Mouse (Mus musculus): ENCODE measurements at regions not wholly inside any gene's neighbourhood (a gene's known extent, or its start where the extent isn't known, plus 50 kb on each side); places are given as distances from the start of the nearest gene placed in this dataset.

DNA sequence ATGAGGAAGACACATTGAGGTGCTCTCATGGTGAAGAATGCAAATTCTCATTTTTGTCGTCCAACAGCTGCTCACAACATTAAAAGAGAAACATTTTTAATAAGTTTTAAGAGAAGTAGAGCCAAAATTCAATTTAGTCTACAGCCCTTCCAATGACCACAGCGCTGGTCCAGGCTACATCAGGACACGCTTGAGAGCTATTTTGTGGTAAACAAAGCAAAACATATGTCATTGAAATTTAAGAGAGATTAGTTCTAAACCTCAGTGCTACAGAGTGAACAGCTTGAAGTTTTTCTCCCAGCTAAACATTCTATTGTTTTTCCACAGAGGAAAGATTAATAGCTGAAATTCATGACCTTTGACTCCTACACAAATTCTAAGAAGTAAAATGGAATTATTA lies 1820.8 kb upstream of the Acvr2a start:
- no peaks in the 10 kb centered on the region for H3K9me3 ChIP-seq (ENCODE audit: control insufficient read depth, low read length)
- no peaks in the 10 kb centered on the region for H3K27me3 ChIP-seq (ENCODE audit: control insufficient read depth, insufficient read depth, low read depth, low read length)
- peak overlapping the region; percentile 39; the same call in 1 of the 2 replicates for H3K27ac ChIP-seq (ENCODE audit: low read length)
- no peak overlapping the region for H3K4me3 ChIP-seq (ENCODE audit: low read length)
- no peaks in the 10 kb centered on the region for H3K4me1 ChIP-seq (replicated peaks; ENCODE audit: control insufficient read depth, insufficient read depth, low read length)
- peak; percentile 75 for ATAC-seq (ENCODE audit: low read depth)
- 30% methylated on average over 3 of the region's 3 CpGs for WGBS
- no peaks in the 10 kb centered on the region for H3K36me3 ChIP-seq (ENCODE audit: control insufficient read depth, insufficient read depth, low read length)
- H3K4me2 ChIP-seq (ENCODE audit: low read depth, low read length) = no peak overlapping the region
- no peak overlapping the region for H3K9ac ChIP-seq (ENCODE audit: low read length)

DNA sequence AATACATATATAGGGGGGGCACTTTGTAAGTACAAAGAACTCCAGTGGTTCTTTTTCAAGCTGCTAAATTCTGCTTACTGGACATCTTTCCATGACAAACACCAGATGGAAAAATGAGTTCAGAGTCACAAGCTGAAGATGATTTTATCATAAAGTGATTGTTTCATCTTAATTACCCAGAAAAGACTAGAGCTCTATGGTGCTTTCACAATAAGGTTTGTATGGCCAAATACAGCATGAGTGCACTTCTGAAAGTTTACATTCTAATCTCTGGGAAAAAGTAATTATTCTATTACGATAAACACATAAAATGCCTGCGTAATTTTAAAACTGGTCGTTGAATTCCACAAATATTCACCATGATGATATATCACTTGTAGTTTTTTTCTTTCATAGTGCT lies 1821.2 kb upstream of the Acvr2a start:
- Histone ChIP-seq H3K4me2 (ENCODE audit: low read depth, low read length) (no peak overlapping the region), H3K9me3 (ENCODE audit: control insufficient read depth, low read length) (no peaks in the 10 kb centered on the region), H3K27ac (ENCODE audit: low read length) (no peak overlapping the region), H3K9ac (ENCODE audit: low read length) (no peak overlapping the region), H3K27me3 (ENCODE audit: control insufficient read depth, insufficient read depth, low read depth, low read length) (no peaks in the 10 kb centered on the region), H3K36me3 (ENCODE audit: control insufficient read depth, insufficient read depth, low read length) (no peaks in the 10 kb centered on the region), H3K4me3 (ENCODE audit: low read length) (no peak overlapping the region), H3K4me1 (replicated peaks; ENCODE audit: control insufficient read depth, insufficient read depth, low read length) (no peaks in the 10 kb centered on the region)
- ATAC-seq (ENCODE audit: low read depth) = peak; percentile 77
- WGBS = 49% methylated on average over 3 of the region's 3 CpGs

DNA sequence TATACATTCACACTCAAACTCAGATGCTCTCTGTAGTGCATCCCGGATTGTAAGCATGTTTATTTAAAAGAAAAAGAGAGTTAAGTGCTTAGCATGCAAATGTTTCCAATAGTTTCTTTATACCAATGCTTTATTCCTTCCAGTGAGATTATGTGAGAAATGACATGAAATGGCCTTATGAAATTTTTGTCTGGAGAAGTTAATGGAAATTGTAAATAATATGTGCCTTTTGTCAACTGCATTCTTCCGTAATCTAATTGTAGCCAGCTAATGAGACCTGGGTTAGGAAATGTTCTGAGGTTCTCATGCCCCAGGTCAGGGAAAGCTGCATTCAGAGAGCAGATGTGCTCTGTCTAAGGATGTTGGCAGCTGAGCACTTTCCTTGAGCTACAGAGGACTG lies 1827.2 kb upstream of the Acvr2a start:
- Histone ChIP-seq H3K36me3 (ENCODE audit: control insufficient read depth, insufficient read depth, low read length) (no peaks in the 10 kb centered on the region), H3K4me2 (ENCODE audit: low read depth, low read length) (no peak overlapping the region), H3K4me1 (replicated peaks; ENCODE audit: control insufficient read depth, insufficient read depth, low read length) (0 out of 2 replicates have a peak, but pooled peaks cover 2% of the 10 kb centered on the region), H3K27ac (ENCODE audit: low read length) (peak overlapping the region; percentile 44; the same call in 1 of the 2 replicates), H3K27me3 (ENCODE audit: control insufficient read depth, insufficient read depth, low read depth, low read length) (no peaks in the 10 kb centered on the region), H3K4me3 (ENCODE audit: low read length) (no peak overlapping the region), H3K9me3 (ENCODE audit: control insufficient read depth, low read length) (no peaks in the 10 kb centered on the region), H3K9ac (ENCODE audit: low read length) (no peak overlapping the region)
- peak; percentile 95 for ATAC-seq (ENCODE audit: low read depth)
- 49% methylated on average over 2 of the region's 2 CpGs for WGBS

DNA sequence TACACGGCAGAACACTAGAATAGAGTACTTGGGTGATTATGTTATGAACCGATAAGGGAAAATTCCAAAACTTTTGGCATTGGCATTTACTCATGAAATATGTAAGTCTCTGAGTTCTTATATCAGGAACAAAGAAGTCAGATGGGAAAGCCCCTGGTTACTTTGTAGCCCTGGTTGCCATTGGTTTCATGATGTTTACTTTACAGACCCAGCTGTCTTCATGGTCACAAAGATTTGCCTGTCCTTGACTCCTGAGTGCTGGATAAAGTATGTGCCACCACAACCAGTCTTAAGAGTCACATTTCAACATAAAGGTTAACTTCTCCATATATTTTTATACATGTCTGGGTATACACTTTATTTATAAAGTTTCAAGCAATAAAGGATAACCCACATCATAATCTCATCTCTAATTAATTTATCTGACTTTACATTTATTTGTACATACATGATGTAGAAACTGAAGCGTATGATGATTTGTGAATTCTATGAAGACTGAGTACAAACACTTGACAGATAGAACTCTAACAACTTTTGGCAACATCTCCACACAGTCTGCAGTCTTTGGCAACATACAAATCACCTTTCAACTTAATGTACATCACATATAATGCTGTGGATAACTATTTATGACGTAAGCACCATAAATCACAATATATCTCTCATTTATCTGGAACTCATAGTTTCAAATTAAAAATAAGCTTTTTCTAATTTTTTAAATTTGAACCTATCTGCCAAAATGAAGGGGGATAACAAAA lies 1827.8 kb upstream of the Acvr2a start:
- ATAC-seq (ENCODE audit: low read depth) = peak; percentile 75
- H3K4me2 ChIP-seq (ENCODE audit: low read depth, low read length) = no peak overlapping the region
- no peak overlapping the region for H3K4me3 ChIP-seq (ENCODE audit: low read length)
- H3K4me1 ChIP-seq (replicated peaks; ENCODE audit: control insufficient read depth, insufficient read depth, low read length) = 0 out of 2 replicates have a peak, but pooled peaks cover 2% of the 10 kb centered on the region
- H3K9ac ChIP-seq (ENCODE audit: low read length) = no peak overlapping the region
- H3K9me3 ChIP-seq (ENCODE audit: control insufficient read depth, low read length) = no peaks in the 10 kb centered on the region
- peak overlapping the region; percentile 68 for H3K27ac ChIP-seq (ENCODE audit: low read length)
- H3K36me3 ChIP-seq (ENCODE audit: control insufficient read depth, insufficient read depth, low read length) = no peaks in the 10 kb centered on the region
- no peaks in the 10 kb centered on the region for H3K27me3 ChIP-seq (ENCODE audit: control insufficient read depth, insufficient read depth, low read depth, low read length)
- WGBS = 39% methylated on average over 4 of the region's 4 CpGs

DNA sequence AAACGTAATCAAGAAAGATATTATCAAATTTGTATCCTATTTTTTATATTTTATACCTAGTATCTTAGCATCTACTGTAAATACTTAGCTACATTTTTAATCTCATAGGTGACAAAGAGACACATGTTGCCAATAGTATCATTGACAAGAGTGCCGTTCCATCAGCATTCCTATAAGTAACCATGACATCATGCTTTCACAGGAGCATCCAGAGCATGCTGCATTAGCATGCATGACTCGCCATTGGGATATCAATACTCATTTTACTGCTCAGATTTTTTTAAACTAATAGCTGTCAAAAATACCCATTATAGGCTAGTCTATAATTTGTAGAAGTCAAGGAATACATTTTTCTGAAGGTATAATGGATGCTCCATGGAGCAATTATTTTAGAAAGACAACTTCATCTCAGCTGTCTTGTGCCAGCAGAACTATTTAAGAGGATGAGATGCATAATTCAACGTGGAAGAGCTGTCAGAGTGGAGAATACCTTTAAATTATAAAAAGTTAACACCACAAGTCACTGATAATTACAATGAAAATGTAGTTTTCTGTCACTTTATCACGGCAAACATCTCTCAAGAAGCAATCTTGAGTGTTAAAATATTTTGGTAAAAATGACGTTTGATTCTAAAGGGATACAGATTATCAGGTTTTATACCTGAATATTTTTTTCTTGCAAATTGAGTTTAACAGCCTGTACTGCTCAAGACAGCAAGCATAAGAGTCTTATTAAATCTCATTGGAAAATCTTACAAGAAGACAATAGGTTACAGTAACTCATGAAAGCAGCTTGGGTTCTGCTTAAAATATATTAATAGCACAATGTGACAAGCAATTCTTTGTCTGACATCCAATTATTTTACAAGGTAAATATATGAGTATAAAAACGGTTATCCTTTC lies 1823.7 kb upstream of the Zeb2 start:
- Histone ChIP-seq H3K9me3 (ENCODE audit: control insufficient read depth, low read length) (no peaks in the 10 kb centered on the region), H3K4me3 (ENCODE audit: low read length) (no peak overlapping the region), H3K27me3 (ENCODE audit: control insufficient read depth, insufficient read depth, low read depth, low read length) (no peaks in the 10 kb centered on the region), H3K4me1 (replicated peaks; ENCODE audit: control insufficient read depth, insufficient read depth, low read length) (no peaks in the 10 kb centered on the region), H3K27ac (ENCODE audit: low read length) (no peak overlapping the region), H3K4me2 (ENCODE audit: low read depth, low read length) (no peak overlapping the region), H3K36me3 (ENCODE audit: control insufficient read depth, insufficient read depth, low read length) (no peaks in the 10 kb centered on the region), H3K9ac (ENCODE audit: low read length) (no peak overlapping the region)
- WGBS = 72% methylated on average over 7 of the region's 7 CpGs
- ATAC-seq (ENCODE audit: low read depth) = no peak

DNA sequence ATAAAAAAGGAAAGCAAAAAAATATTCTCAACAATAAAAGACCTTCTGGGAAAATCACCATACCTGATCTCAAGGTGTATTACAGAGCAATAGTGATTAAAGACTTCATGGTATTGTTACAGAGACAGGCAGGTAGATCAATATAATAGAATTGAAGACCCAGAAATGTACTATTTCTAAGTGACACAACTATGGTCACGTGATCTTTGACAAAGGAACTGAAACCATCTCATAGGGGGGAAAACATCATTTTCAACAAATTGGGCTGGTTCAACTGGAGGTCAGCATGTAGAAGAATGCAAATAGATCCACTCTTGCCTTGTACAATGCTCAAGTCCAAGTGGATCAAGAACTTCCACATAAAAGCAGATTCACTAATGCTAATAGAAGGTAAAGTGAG lies 1815.6 kb upstream of the Zeb2 start:
- Histone ChIP-seq H3K9ac (ENCODE audit: low read length) (no peak overlapping the region), H3K4me1 (replicated peaks; ENCODE audit: control insufficient read depth, insufficient read depth, low read length) (no peaks in the 10 kb centered on the region), H3K4me3 (ENCODE audit: low read length) (no peak overlapping the region), H3K27ac (ENCODE audit: low read length) (no peak overlapping the region), H3K4me2 (ENCODE audit: low read depth, low read length) (no peak overlapping the region), H3K9me3 (ENCODE audit: control insufficient read depth, low read length) (no peaks in the 10 kb centered on the region), H3K36me3 (ENCODE audit: control insufficient read depth, insufficient read depth, low read length) (no peaks in the 10 kb centered on the region), H3K27me3 (ENCODE audit: control insufficient read depth, insufficient read depth, low read depth, low read length) (no peaks in the 10 kb centered on the region)
- no peak for ATAC-seq (ENCODE audit: low read depth)
- 85% methylated on average over 1 of the region's 1 CpGs for WGBS

DNA sequence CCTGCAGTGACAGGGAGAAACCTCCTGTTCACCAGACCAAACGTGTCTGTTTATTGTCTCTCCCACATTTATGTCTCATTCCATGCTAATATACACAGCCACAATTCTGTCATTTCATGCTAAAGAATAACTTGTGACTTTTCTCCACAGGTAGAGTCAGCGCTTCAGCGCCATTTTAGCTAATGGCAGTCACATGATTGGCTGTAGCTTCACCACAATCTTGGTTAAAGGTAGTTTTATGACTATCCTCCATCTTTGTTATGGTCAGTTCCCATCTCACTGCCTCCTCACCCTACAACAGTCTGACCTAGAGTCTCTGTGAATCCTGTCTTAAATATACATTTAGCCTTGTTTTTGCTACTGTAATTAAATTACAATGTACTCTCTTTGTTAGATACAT lies 1807.0 kb upstream of the Zeb2 start:
- Histone ChIP-seq H3K27ac (ENCODE audit: low read length) (no peak overlapping the region), H3K4me2 (ENCODE audit: low read depth, low read length) (no peak overlapping the region), H3K9ac (ENCODE audit: low read length) (no peak overlapping the region), H3K27me3 (ENCODE audit: control insufficient read depth, insufficient read depth, low read depth, low read length) (no peaks in the 10 kb centered on the region), H3K4me1 (replicated peaks; ENCODE audit: control insufficient read depth, insufficient read depth, low read length) (no peaks in the 10 kb centered on the region), H3K4me3 (ENCODE audit: low read length) (no peak overlapping the region), H3K9me3 (ENCODE audit: control insufficient read depth, low read length) (no peaks in the 10 kb centered on the region), H3K36me3 (ENCODE audit: control insufficient read depth, insufficient read depth, low read length) (no peaks in the 10 kb centered on the region)
- 80% methylated on average over 3 of the region's 3 CpGs for WGBS
- no peak for ATAC-seq (ENCODE audit: low read depth)

DNA sequence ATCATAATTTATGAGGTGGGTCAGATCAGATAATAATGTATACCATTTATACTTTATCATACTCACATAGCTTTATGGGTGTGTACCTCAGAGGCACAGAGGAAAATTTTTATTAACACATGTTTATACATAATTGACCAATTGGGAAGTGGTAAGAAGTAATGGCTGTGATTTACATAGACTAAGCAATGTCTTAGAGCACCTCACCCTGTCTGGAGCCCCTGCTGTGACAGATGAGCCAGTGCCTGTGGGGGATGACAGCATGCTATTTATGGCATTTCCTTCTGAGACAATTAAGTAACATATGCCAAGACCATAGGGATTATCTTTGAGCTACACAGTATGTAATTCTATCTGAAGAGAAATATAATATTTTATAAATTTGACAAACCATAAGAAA lies 1796.3 kb upstream of the Zeb2 start:
- H3K4me1 ChIP-seq (replicated peaks; ENCODE audit: control insufficient read depth, insufficient read depth, low read length) = no peaks in the 10 kb centered on the region
- H3K36me3 ChIP-seq (ENCODE audit: control insufficient read depth, insufficient read depth, low read length) = no peaks in the 10 kb centered on the region
- no peak overlapping the region for H3K4me3 ChIP-seq (ENCODE audit: low read length)
- no peak overlapping the region for H3K27ac ChIP-seq (ENCODE audit: low read length)
- no peak overlapping the region for H3K9ac ChIP-seq (ENCODE audit: low read length)
- H3K27me3 ChIP-seq (ENCODE audit: control insufficient read depth, insufficient read depth, low read depth, low read length) = no peaks in the 10 kb centered on the region
- no peaks in the 10 kb centered on the region for H3K9me3 ChIP-seq (ENCODE audit: control insufficient read depth, low read length)
- ATAC-seq (ENCODE audit: low read depth) = peak; percentile 54; the same call in 1 of the 2 replicates
- H3K4me2 ChIP-seq (ENCODE audit: low read depth, low read length) = no peak overlapping the region

DNA sequence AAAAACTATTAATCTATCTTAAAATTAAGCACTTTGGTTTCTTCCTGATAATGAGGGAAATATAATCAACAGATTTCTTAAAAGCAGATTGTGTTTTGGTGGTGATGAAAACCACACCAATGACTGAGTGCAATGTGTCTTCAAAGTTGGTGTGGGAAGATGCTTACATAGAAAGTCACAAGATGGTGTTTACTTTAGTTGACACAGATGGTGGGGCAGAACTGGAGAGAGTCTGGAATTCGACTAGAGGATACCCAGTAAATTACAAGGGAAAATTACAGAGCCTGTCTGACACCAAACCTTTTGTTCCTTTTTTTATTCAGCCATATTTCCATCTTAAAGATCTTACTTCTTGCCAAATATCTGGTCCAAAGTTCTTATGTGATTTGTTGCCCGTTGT lies 1766.0 kb upstream of the Zeb2 start:
- no peak overlapping the region for H3K9ac ChIP-seq (ENCODE audit: low read length)
- no peaks in the 10 kb centered on the region for H3K4me1 ChIP-seq (replicated peaks; ENCODE audit: control insufficient read depth, insufficient read depth, low read length)
- H3K27me3 ChIP-seq (ENCODE audit: control insufficient read depth, insufficient read depth, low read depth, low read length) = no peaks in the 10 kb centered on the region
- H3K36me3 ChIP-seq (ENCODE audit: control insufficient read depth, insufficient read depth, low read length) = no peaks in the 10 kb centered on the region
- no peak overlapping the region for H3K27ac ChIP-seq (ENCODE audit: low read length)
- no peak overlapping the region for H3K4me3 ChIP-seq (ENCODE audit: low read length)
- H3K9me3 ChIP-seq (ENCODE audit: control insufficient read depth, low read length) = no peaks in the 10 kb centered on the region
- ATAC-seq (ENCODE audit: low read depth) = no peak
- WGBS = 65% methylated on average over 2 of the region's 2 CpGs
- H3K4me2 ChIP-seq (ENCODE audit: low read depth, low read length) = no peak overlapping the region
